Mouse (Mus musculus) c-Kit-positive CD71-positive TER-119-negative erythroid progenitor cells, embryonic 14.5 days (primary cell): Measurements from ENCODE around the gene Gm9913.

Source experiments
- DNase-seq: peaks from one replicate; pipeline ENCODE4 v3.0.0-alpha.2; 2013; ENCODE audit warnings: low read depth

The Gm9913 gene

GRCm38 (mm10) chr2:125505006-125505745, at the start of gene Gm9913:
TSS of gene Gm9913 (plus strand) at chr2:125505089.
- no peak for DNase-seq

GRCm38 (mm10) chr2:125456059-125456789, 48.7 kb upstream of the Gm9913 start:
- DNase-seq, result no peak

- DNase-seq, result no peak
These were observed 45.8 kb upstream of the Gm9913 start for GRCm38 (mm10) chr2:125459087-125459486.

DNA sequence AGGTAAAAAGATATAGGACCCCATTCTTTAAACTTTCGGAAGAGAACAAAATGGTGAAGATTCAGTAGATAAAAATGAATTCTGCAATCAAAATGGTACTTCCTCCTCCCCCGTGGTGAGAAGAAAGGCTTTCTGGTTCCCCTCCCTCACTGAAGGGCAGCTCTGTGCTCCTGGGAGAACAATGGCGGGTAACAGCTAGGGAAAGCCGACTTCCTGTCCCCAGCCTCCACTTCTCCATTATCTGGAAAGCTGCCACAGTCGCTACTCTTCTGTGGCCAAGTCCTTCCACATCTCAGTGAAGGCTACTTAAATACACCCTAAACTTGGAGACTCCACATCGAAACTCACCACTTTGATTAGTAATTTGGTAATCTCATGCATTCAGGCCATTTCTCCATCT, 40.9 kb upstream of the Gm9913 start:
- no peak for DNase-seq

- no peak for DNase-seq
These were observed 34.2 kb upstream of the Gm9913 start for GRCm38 (mm10) chr2:125470553-125471295.

DNA sequence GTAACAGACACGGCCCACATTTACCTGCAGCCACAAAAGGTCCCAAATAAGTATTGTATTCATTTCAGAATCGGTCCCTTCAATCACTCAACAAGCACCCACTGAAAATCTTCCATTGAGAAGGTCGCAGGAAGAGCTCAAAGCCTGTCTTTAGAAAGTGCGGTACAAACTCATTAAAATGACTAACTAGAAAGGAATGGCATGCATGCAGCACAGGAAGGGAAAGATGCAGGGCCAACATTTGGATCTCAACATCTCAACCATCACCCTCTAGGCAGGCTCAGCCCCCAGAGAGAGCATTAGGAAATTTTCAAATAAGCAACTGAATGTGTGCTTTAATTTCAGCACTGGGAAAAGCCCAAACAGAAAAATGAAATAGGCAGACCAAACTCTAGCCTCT, 33.2 kb upstream of the Gm9913 start:
- no peak for DNase-seq

- no peak for DNase-seq
These were observed 31.7 kb upstream of the Gm9913 start for GRCm38 (mm10) chr2:125473228-125473627.

DNA sequence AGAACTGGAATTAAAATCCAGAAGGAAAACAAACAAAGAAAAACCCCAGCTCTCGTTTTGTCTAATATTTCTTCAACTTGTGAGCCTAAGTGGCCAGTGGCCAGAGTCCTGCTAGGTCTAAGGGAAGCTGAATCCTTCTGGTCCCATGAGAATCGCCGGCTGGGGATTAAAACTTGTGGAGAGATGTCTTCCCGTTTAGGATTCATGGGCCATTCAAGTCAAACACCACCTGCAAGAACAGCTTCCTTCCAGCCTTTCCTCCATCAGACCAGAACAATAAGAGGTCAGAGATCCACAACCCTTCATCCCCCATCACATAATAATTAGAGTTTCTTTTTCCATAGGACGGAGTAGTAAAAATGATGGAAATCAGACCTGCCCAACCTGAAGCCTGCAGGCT, 30.2 kb upstream of the Gm9913 start:
- DNase-seq, result no peak

GRCm38 (mm10) chr2:125476231-125476630, 28.7 kb upstream of the Gm9913 start:
- DNase-seq, result no peak

GRCm38 (mm10) chr2:125477367-125477766, 27.5 kb upstream of the Gm9913 start:
- DNase-seq, result no peak

- DNase-seq, result no peak
These were observed 26.2 kb upstream of the Gm9913 start for GRCm38 (mm10) chr2:125478705-125479104.

DNA sequence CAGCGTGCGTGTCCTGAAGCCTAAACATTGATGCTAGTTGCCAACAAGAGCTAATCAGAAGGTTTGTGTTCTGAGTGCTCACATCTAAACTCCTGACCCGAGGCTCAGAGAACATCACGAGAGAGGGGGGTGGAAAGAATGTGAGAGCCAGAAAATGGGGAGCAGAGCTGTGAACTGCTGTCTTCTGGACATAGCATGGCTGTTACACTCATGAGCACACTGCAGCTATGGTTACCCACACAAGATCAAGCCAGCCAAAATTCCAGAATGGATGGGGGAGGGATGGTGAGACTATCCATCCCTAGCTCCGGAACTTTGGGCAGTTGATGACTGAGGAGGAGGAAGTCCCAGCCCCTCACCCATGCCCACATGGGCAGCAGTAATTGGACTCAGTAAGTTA, 24.8 kb upstream of the Gm9913 start:
- no peak for DNase-seq

DNA sequence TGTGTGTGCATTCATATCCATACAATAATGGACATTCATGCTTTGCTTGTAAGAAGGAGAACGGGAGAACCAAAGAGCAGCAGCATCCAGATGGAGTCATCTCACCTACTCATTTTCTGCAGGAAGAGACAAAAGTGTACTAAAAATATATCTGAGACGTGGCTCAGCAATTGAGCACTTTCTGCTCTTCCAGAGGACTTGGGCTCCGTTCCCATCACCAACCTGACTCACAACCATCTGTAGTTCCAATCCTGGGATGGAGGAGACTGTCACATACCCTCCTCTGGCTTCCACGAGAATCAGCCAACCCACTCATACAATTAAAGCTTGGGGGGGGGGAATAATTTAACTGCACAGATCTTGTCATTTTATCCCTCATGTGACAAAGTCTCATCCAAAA, 23.8 kb upstream of the Gm9913 start:
- DNase-seq, result no peak

DNA sequence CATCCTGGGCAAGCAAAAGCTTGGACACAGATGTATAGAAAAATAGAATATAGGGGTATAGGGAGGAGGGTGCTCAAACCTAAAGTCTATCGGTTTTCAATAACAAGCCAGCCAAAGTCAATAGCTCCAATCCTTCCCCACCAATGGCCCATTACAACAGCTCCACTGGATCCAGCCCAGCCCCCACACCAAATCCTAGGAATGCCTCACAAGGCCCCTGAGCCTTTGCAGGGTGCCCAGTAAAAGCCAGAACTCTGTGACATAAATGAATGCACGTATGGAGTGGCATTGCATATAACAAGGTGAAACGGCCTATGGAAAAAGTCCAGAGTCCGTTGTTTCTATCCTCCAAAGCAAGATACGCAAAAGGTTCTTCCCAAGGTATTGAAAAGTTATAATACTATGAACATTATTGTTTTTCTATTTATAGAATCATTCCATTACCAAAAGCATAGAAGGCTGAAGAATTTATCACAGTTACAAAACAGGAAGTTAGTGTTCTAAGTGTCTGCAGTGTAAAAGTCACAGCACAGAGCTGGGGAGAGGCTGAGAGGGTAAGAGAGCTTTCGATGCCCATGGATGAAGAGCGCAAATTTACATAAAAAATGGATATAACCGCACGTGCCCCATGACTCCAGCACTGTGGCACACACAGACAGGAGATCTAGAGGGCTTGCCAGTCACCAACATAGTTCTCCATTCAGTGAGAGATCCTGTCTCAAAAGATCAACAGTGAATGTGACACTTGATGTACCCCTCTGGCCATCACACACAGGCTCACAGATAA, 23.2 kb upstream of the Gm9913 start:
- DNase-seq, result no peak

DNA sequence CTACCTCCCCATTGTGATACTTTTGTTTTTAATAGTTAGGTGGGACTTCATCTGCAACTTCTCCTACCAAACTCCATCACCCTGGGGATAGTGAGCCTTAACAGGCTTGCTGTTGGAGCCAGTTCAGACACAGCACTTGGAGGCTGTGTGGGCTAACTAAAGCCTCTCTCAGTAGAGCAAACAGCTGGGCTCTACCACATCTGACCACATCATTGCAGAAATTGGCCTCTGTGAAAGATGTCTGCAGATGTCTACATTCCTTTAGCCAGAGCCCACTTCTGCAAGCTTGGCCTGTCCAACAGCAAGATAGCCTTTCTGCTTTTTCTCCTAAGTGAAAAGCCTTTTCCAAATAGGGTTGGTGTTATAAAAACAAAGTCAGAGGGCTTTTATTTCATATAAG, 20.7 kb upstream of the Gm9913 start:
- no peak for DNase-seq

DNA sequence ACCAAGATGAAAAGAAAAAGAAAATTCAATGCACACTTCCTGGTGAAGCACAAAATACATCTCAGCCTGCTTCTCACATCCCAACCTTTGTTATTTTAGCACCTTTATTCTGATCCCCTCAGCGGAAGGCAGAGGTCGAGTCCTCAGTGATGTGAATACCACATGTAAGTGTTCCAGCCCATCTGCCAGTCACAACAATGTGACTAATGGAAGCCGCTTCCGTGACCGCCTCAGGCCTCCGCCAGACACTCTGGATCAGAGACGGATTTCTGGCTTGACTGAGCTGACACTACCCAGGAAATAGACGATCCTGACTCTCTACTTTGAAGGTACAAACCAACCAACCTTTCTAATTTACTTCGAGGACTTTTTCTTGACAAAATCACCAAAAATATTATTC, 20.0 kb upstream of the Gm9913 start:
- DNase-seq, result no peak

- no peak for DNase-seq
These were observed 14.9 kb upstream of the Gm9913 start for GRCm38 (mm10) chr2:125489979-125490378.

GRCm38 (mm10) chr2:125492050-125492900, 12.6 kb upstream of the Gm9913 start:
- DNase-seq, result no peak

GRCm38 (mm10) chr2:125494291-125494690, 10.6 kb upstream of the Gm9913 start:
- no peak for DNase-seq

- DNase-seq, result no peak
These were observed 9.8 kb upstream of the Gm9913 start for GRCm38 (mm10) chr2:125494831-125495812.
